Mouse (Mus musculus) retina, postnatal 7 days (tissue): ENCODE measurements around the gene Bud23.
"Not testable (repeated sequence)": the region's sequence is repeated elsewhere in the genome, so short reads cannot be mapped to it uniquely, and the experiment has no call there.

Experiments used
- DNase-seq: peaks from one replicate; pipeline ENCODE4 v3.0.0-alpha.2; 2012; ENCODE audit warnings: low read depth, low spot score

The Bud23 gene

GRCm38 (mm10) chr5:135064909-135065446, at the start of gene Bud23:
Gene Bud23 (minus strand): TSS chr5:135064959.
- not testable (repeated sequence) for DNase-seq

DNA sequence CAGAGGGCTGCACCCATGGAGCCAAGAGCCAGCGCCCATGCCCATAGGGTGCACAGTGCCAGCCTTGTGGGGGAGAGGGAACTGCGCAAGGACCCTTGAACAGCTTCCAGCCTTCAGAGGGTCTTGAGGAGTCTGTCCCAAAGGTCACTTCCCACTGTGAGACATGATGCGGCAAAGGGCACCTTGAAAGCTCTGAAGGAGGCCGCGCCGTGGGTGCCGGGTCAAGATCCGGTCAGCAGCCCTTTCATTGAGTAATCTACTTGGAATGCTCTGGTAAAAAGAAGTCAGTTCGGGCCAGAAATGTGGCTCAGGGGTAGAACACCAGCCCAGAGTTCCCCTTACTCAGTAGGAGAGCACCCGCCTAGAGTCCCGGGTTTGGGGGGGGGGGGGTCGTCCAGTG, 49.0 kb upstream of the Bud23 start:
- no peak for DNase-seq

DNA sequence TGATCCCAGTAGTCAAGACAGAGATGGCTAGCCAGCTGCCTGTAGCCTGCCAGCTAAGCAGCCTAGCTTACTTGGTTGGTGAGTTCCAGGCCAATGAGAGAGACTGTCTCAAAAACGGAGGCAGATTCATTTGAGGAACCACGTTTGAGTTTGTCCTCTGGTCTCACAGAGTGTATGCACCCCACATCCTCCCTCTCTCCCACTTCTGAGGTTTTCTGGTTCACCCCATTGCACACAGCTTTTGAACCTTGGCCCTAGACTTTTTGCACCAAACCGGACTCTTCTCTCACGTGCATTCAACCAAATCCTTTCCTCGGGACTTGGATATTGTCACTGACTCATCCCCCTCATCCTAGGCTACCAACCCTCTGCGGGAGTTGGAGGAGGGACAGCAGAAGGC, 45.2 kb upstream of the Bud23 start:
- DNase-seq, result no peak

- DNase-seq, result no peak
Observed at GRCm38 (mm10) chr5:135109426-135109825, 44.7 kb upstream of the Bud23 start.

DNA sequence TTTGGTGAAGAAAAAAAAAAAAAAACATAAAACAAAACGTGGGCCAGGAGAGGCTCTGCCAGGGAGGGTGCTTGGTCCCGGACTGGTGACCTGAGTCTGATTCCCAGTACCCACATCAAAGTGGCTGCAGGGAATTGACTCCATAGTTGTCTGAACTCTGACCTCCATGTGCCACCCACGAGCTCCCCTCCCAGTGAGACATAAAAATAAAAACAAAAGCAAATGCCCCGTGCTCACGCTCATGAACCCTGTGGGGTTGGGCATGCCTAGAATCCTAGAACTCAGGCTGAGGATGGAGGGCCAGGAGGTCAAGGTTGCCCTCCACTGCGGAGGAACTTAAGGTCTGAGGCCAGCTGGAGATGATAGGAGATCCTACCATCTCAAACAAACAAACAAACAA, 44.3 kb upstream of the Bud23 start:
- no peak for DNase-seq

DNA sequence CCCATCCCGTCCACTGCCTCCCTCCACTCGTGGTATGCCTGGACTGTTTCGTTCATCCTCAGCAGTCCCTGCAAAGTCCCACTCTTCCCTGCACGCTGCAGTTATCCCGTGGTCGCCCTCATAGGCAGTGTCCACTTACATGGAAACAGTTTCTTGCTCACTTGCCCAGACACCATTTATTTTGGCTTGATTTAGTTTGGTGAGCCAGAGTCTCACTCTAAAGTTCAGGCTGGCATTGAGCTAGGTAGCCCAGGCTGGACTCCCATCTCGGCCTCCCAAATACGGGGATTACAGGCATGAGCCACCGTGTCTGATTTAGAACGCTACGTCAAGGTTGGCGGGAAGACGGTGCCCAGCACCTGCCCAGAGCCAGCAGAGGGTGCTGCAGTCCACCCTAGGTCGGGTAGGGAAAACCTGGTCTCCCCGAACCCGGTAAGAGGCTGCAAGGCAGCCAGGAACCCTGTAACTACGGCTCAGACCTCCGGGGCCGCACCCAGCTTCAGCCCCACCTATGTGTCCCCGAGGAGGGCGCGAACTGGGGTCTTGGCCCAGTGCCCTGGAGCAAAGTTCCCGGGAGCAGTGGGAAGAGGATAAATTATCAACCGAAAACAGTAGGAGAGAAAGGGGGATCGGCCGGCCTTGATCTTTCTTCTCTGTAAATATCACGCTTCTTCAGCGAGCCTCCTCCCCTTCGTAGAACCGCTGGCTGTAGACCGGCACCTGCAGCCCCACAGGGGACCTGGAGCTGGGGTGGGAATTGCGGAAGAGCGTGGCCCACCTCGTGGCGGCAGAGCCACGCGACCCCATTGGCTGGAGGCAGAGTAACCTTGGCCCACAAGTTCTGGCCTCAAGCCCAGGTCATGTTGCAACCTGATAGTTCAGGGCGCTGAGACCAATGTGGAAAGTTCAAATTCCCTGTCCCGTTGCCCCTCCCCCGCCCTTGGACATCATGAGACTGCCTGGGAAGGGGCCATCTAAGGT, 43.1 kb upstream of the Bud23 start:
- DNase-seq, result peak; percentile 24

DNA sequence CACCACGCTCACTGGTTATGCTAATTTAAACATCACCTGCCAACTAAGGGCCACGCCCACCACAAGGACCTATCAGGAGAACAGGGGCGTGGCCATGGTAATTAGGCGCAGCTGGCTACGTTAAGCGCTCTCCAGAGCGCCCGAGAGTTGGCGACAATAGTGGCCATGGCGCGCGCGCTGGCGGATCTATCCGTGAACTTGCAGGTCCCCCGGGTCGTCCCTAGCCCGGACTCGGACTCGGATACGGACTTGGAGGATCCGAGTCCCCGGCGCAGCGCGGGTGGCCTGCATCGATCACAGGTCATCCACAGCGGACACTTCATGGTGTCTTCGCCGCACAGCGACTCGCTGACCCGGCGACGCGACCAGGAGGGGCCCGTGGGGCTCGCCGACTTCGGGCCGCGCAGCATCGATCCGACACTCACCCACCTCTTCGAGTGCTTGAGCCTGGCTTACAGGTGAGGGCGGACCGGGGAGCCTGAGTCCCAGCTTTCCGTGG, 42.0 kb upstream of the Bud23 start:
- peak; percentile 65 for DNase-seq

GRCm38 (mm10) chr5:135103999-135104660, 39.4 kb upstream of the Bud23 start:
- DNase-seq, result no peak

DNA sequence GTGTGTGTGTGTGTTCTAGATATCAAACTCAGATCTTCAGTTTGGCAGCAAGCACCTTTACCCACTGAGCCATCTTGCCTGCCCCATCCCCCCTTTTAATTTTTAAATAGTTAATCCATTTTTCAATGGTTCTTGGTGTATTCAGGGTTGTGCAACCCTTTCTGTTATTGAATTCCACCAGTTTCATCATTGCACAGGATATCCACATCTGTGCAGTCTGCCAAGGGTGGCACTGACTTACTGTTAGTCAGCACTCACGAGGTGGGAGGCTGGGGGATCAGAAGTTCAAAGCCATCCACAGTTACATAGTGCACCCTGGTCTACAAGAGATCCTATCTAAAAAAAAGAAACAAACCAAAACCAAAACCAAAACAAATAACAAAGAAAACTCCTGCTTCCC, 36.2 kb upstream of the Bud23 start:
- no peak for DNase-seq

- DNase-seq, result no peak
Observed at GRCm38 (mm10) chr5:135089653-135090052, 24.9 kb upstream of the Bud23 start, which contains the start of gene Mlxipl. Gene Mlxipl (plus strand): TSS chr5:135089890.

DNA sequence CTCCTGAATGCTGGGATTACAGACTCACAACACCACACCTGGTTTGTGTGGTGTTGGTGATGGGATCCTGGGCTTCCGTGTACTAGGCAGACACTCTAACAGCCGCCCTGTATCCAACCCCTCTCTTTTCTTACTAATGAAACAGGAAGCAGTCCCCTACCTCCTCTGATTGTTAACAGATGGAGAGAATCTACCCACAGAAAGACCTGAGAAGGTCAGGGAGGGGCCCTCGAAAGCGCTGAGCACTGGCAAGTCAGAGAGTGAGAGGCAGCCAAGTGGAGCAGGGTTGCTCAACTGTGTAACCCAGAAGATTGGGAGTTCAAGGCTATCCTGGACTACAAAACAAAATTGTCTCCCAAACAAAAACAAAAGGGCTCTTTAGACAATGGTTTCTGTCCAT, 22.1 kb upstream of the Bud23 start:
- no peak for DNase-seq

- no peak for DNase-seq
Observed at GRCm38 (mm10) chr5:135080539-135080938, 15.8 kb upstream of the Bud23 start.

DNA sequence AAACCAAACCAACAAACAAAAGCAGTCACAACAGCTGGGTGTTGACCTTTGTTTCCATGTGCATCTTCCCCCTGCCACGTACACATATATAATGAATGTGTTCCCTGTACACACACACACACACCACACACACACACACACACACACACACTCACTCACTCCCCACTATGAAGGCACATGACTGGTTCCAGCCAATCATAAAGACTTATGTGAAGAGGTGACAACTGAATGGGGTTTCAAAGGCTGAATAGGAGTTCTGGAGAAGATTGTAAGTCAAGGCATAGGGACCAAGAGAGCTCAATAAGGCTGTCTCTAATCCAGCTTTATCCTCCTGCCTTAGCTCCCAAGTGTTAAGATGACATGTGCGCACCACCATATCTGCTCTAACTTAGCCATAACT, 14.8 kb upstream of the Bud23 start:
- DNase-seq, result no peak

DNA sequence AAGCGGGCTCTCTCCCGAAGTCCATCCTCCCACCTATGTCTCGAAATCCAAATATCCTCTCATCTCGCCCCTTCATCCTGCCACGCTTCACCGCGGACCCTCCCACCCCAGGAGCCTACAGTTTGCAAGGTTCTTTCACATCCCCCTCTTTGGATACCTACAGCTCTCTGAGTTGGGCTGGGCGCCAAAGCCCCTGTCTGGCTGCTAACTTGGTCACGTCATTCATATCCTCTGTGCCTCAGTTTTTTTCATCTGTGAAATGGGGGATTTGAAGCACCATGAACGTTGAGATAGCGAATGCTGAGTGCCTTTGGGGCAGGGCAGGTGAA, 13.7 kb upstream of the Bud23 start:
- DNase-seq, result no peak

DNA sequence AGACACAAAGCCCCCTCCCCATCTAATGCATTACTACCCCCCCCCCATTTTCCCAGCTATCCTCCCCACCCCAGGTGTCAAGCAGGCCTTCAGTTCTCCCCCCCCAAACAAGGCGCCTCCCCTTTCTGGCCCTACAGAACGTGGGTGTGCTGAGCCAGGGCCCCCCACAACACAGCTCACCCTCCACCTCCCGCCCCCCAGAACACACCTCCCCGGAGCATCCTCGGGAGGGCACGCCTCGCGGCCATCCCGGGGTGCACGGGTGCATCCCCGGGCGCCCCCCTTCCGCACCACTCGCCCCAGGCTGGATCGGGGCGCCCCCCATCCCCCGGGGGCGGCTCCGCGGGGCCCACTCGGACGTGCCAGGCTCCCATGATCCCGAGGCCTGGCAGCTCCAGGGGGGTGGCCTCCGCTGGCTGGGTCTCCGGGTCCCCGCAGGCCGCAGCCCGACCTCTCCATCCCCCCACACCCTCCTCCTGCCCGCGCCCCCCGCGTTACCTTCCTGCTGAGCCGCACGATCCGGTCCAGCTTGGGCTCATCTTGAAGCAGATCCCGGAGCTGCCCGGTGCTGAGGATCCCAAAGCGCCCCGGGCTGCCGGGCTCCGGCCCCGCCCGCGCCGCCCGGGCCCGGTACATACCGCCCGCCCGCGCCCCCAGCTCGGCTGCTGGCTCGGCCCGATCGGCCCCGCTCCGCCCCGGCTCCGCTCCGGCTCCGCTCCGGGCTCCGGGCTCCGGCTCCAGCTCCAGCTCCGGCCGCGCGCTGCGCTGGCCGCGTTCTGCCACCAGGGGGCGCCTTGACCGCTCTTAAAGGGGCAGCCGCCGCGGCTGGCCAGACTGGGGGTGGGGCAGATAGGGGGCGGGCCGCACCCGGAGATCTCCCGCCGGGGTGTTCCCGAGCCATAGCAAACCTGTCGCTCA, 13.1 kb upstream of the Bud23 start, which contains the start of gene Vps37d:
Gene Vps37d, minus strand, starts transcription at position 703 of the 918 bp plus-strand sequence.
- peak; percentile 90 for DNase-seq

DNA sequence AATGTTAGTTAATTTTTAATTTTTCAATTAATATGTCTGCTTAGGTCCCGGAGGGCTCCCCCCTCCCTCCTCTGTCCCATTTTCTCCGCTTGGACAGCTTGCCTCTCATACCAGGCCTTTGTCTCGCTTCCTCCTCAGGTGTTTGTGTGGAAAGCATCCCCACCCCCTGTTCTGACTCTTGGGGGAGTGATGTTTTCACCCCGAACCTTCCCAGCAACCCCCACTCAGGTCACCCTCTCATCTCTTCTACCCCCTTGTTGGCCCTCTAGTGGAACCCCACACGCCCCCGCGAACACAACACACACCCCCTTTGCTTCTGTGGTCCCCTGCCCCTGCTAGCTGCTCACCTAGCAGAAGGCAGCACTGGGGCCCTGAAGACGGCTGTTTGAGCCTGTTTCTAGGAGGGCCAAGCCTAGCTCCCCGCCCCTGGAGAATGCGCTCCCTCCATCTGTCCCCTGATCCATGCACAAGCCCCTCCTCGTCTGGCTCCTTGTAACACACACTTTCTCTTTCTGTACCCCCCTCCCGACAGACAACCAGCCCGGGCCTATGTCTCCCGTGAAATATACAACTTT, 12.3 kb upstream of the Bud23 start:
- DNase-seq, result no peak

DNA sequence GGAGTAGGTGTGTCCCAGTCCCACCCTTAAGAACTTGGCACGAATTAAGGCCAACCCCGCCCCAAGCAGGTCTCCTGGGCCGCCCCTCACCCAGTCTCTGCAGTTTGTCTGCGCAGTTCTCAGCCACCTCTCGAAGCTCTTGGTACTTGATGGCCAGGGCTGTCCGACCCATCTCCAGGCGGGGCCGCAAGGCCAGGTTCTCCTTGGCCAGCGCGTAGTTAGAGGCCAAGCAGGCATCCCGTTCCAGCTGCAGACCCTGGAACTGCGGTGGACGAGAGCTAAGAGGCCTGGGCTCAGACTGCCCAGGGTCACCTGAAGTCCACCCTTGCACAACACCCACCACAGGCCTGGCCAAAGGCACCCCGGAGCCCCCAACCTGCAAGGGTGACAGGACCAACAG, 11.6 kb upstream of the Bud23 start:
- no peak for DNase-seq

GRCm38 (mm10) chr5:135075655-135076054, 10.9 kb upstream of the Bud23 start:
- DNase-seq, result no peak

DNA sequence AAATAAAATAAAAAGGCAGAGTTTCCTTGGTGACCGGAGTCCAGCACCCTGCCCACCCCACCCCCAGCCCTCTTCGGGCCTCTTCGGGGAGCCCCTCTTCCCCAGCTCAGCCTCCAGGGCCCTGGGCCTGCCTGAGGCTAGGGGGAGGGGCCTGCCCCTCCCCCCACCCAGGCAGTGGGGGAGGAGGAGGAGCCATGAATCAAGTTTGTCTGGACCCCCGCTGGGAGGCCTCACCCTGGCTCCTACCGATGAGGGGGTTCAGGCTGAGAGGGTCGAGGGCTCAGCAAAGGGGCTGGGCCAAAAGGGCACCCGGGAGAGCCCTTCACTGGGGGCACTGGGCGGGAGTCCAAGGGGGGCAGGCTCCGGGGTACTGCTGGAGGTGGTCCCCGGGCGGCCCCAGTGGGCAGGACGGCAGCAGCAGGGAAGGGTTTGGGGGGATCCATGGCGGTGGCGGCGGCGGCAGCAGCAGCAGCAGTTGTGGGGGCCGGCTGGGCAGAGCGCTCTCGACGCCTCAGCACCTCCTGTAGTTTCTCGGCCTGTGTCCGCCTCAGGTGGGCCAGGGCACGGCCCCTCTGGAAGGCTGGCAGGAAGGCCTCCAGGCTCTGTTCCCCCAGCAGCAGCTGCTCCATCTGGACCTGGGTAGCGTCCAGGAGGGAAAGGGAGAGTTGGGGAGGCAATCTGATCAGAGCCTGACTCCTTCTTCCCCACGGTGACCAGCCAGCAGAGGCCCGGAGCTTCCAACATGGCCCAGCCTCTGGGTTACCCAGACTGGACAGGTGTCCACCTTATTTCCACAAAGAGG, 8.8 kb upstream of the Bud23 start:
- DNase-seq, result no peak

- no peak for DNase-seq
Observed at GRCm38 (mm10) chr5:135072720-135073119, 8.0 kb upstream of the Bud23 start.
